Mouse (Mus musculus) left cerebral cortex, adult 8-10 months (tissue): ENCODE measurements at regions not wholly inside any gene's neighbourhood (a gene's known extent, or its start where the extent isn't known, plus 50 kb on each side); places are given as distances from the start of the nearest gene placed in this dataset.

ENCODE experiments used
- DNase-seq, 2 experiments: peaks; one replicate each; pipeline ENCODE4 v3.0.0; 2022; ENCODE audit warnings: low spot score in 2 of 2

GRCm38 (mm10) chr14:72783248-72783647, 73.4 kb upstream of the Fndc3a start:
- peak in 1 of 2 experiments; percentile 18 for DNase-seq

- DNase-seq: no peak
These were observed 69.6 kb upstream of the Fndc3a start for GRCm38 (mm10) chr14:72779446-72779845.

- no peak for DNase-seq
These were observed 69.0 kb upstream of the Fndc3a start for GRCm38 (mm10) chr14:72778756-72779155.

GRCm38 (mm10) chr14:72777927-72778560, 68.2 kb upstream of the Fndc3a start:
- no peak for DNase-seq

GRCm38 (mm10) chr14:72770237-72770636, 60.4 kb upstream of the Fndc3a start:
- DNase-seq: no peak

- no peak for DNase-seq
These were observed 50.3 kb upstream of the Fndc3a start for GRCm38 (mm10) chr14:72760123-72760522.
